Mouse (Mus musculus) stomach, postnatal 0 days (tissue): ENCODE results near the gene Kcnma1.

Experiments used
- CTCF ChIP-seq: IDR thresholded peaks from 2 replicates; pipeline ENCODE4 v1.5.1; 2016; ENCODE audit warnings: antibody characterized with exemption, low read depth, mild to moderate bottlenecking, moderate library complexity
- EP300 ChIP-seq: optimal IDR thresholded peaks from 2 replicates; pipeline ENCODE3; 2016; ENCODE audit warnings: antibody characterized with exemption

GRCm38 (mm10) chr14:23931671-23932071 is 82.6 kb downstream of the Kcnma1 start:
- TF ChIP-seq EP300 (no peak), CTCF (no peak)
